Comparison of ENCODE assay signal across 19 mouse cellular contexts in genomic region chr1:192765531-192765930, GRCm38 (mm10). TPM values are rescaled to one million over a fixed set of nuclear protein-coding genes. Genes with fewer than 3 reads are reported as not detected.
A peak's percentile ranks its signal among the peaks of the same experiment; 100 is the strongest.
DNase-seq lines count a peak whose midpoint lies in the region; ATAC-seq and TF ChIP-seq lines count a peak whose summit lies in the region.
"Had no signal": no experiment of that assay in that cellular context is flagged by ENCODE, and none has a peak within 500 bp of the region (broad histone marks: within the 10 kb centered on the region; RNA-seq: fewer than 3 reads in every experiment).

No protein-coding gene starts in this region.

- H3K4me1 ChIP-seq in intestine, postnatal 0 days (replicated peaks; ENCODE audit: control insufficient read depth, insufficient read depth, low read length), result peaks cover 4% of the 10 kb centered on the region; the same call in 1 of the 2 replicates
- H3K4me1 ChIP-seq in intestine, embryonic 15.5 days (replicated peaks), result peaks cover 6% of the 10 kb centered on the region
- H3K4me1 ChIP-seq in lung, postnatal 0 days (ENCODE audit: insufficient read depth, low read depth, low read length), result peaks cover 6% of the 10 kb centered on the region; the same call in 1 of the 2 replicates
- H3K4me1 ChIP-seq in liver, embryonic 14.5 days (replicated peaks; ENCODE audit: control insufficient read depth in 2 of 2, insufficient read depth in 2 of 2, low read length in 1 of 2), result peaks cover 0 to 7% of the 10 kb centered on the region in 2 experiments; a peak in 2 of 4 replicates

- TF ChIP-seq CTCF in intestine, postnatal 0 days (IDR thresholded peaks at IDR 0.05; ENCODE audit: low read depth), result peak; percentile 58
- peak; percentile 64 for TF ChIP-seq CTCF in lung, postnatal 0 days (IDR thresholded peaks at IDR 0.05)
- TF ChIP-seq CTCF in liver, embryonic 14.5 days (IDR thresholded peaks at IDR 0.05; ENCODE audit: low read depth), result peak; percentile 41

- H3K4me3 ChIP-seq in intestine, postnatal 0 days (ENCODE audit: low read depth, low read length), result no peak overlapping the region
- no peak overlapping the region for H3K4me3 ChIP-seq in intestine, embryonic 15.5 days (replicated peaks)
- no peak overlapping the region for H3K4me3 ChIP-seq in lung, postnatal 0 days (ENCODE audit: low read depth, low read length)
- no peak overlapping the region for H3K4me3 ChIP-seq in liver, embryonic 14.5 days (ENCODE audit: insufficient read depth in 1 of 2, low read depth in 2 of 2, low read length in 2 of 2)
- H3K4me3 ChIP-seq: embryonic facial prominence, embryonic 13.5 days; liver, embryonic 13.5 days; midbrain, embryonic 12.5 days had no signal

- H3K9me3 ChIP-seq in intestine, postnatal 0 days (ENCODE audit: control insufficient read depth), result no peaks in the 10 kb centered on the region
- no peaks in the 10 kb centered on the region for H3K9me3 ChIP-seq in intestine, embryonic 15.5 days
- no peaks in the 10 kb centered on the region for H3K9me3 ChIP-seq in lung, postnatal 0 days (ENCODE audit: low read length)
- H3K9me3 ChIP-seq in liver, embryonic 14.5 days (ENCODE audit: control insufficient read depth, low read length), result no peaks in the 10 kb centered on the region
- H3K9me3 ChIP-seq: embryonic facial prominence, embryonic 13.5 days; liver, embryonic 13.5 days; midbrain, embryonic 12.5 days had no signal

- WGBS in intestine, postnatal 0 days, result 54% methylated on average over 4 of the region's 4 CpGs
- 35% methylated on average over 4 of the region's 4 CpGs for WGBS in intestine, embryonic 15.5 days
- WGBS in lung, postnatal 0 days, result 41% methylated on average over 4 of the region's 4 CpGs
- WGBS in liver, embryonic 14.5 days (ENCODE audit: insufficient replicate concordance), result 36% methylated on average over 4 of the region's 4 CpGs

- H3K9ac ChIP-seq in intestine, postnatal 0 days (ENCODE audit: low read depth, low read length), result no peak overlapping the region
- H3K9ac ChIP-seq in intestine, embryonic 15.5 days, result no peak overlapping the region
- H3K9ac ChIP-seq in lung, postnatal 0 days (replicated peaks; ENCODE audit: low read depth), result no peak overlapping the region
- no peak overlapping the region for H3K9ac ChIP-seq in liver, embryonic 14.5 days (replicated peaks)
- H3K9ac ChIP-seq: embryonic facial prominence, embryonic 13.5 days; hindbrain, embryonic 14.5 days; liver, embryonic 13.5 days; midbrain, embryonic 12.5 days had no signal

- H3K27ac ChIP-seq in intestine, postnatal 0 days (ENCODE audit: low read depth, low read length), result no peak overlapping the region
- H3K27ac ChIP-seq in intestine, embryonic 15.5 days, result no peak overlapping the region
- no peak overlapping the region for H3K27ac ChIP-seq in lung, postnatal 0 days (ENCODE audit: low read length)
- H3K27ac ChIP-seq in liver, embryonic 14.5 days, result no peak overlapping the region
- H3K27ac ChIP-seq: embryonic facial prominence, embryonic 13.5 days; hindbrain, embryonic 14.5 days; liver, embryonic 13.5 days; macrophage; midbrain, embryonic 12.5 days had no signal

- DNase-seq in lung, postnatal 0 days (ENCODE audit: low spot score), result no peak
- DNase-seq in lung, adult 18-20 months, result no peak
- peak; percentile 67 for DNase-seq in ES-CJ7 (ENCODE audit: low read depth, low spot score)
- DNase-seq in liver, embryonic 14.5 days (ENCODE audit: low read depth in 3 of 3, low spot score in 3 of 3), result no peak
- no peak for DNase-seq in frontal cortex, postnatal 10 days (ENCODE audit: low spot score in 2 of 2)
- DNase-seq: adrenal gland, postnatal 10 days; cerebellum, adult 8-10 months; gastrocnemius, postnatal 14 days; heart, postnatal 14 days; kidney, adult 8-10 months; liver, embryonic 13.5 days; right cerebral cortex, postnatal 4 days had no signal

- no peaks in the 10 kb centered on the region for H3K36me3 ChIP-seq in intestine, postnatal 0 days (ENCODE audit: control insufficient read depth, insufficient read depth)
- no peaks in the 10 kb centered on the region for H3K36me3 ChIP-seq in intestine, embryonic 15.5 days
- no peaks in the 10 kb centered on the region for H3K36me3 ChIP-seq in lung, postnatal 0 days (ENCODE audit: insufficient read depth, low read length)
- H3K36me3 ChIP-seq in liver, embryonic 14.5 days (replicated peaks; ENCODE audit: control insufficient read depth, insufficient read depth, low read depth), result no peaks in the 10 kb centered on the region
- H3K36me3 ChIP-seq: embryonic facial prominence, embryonic 13.5 days; liver, embryonic 13.5 days; midbrain, embryonic 12.5 days had no signal

- H3K4me2 ChIP-seq in intestine, postnatal 0 days (replicated peaks; ENCODE audit: low read depth), result no peak overlapping the region
- H3K4me2 ChIP-seq in intestine, embryonic 15.5 days (replicated peaks), result no peak overlapping the region
- no peak overlapping the region for H3K4me2 ChIP-seq in lung, postnatal 0 days (replicated peaks; ENCODE audit: low read depth, low read length)
- H3K4me2 ChIP-seq in liver, embryonic 14.5 days (ENCODE audit: low read depth), result no peak overlapping the region
- H3K4me2 ChIP-seq: embryonic facial prominence, embryonic 13.5 days; hindbrain, embryonic 14.5 days; liver, embryonic 13.5 days; midbrain, embryonic 12.5 days had no signal

- H3K27me3 ChIP-seq in intestine, postnatal 0 days (replicated peaks; ENCODE audit: control insufficient read depth, insufficient read depth, low read length), result no peaks in the 10 kb centered on the region
- no peaks in the 10 kb centered on the region for H3K27me3 ChIP-seq in intestine, embryonic 15.5 days (replicated peaks)
- no peaks in the 10 kb centered on the region for H3K27me3 ChIP-seq in lung, postnatal 0 days (replicated peaks; ENCODE audit: insufficient read depth, low read length)
- H3K27me3 ChIP-seq in liver, embryonic 14.5 days (ENCODE audit: control insufficient read depth, insufficient read depth, low read length), result no peaks in the 10 kb centered on the region
- H3K27me3 ChIP-seq: embryonic facial prominence, embryonic 13.5 days; liver, embryonic 13.5 days; midbrain, embryonic 12.5 days had no signal

- TF ChIP-seq EP300 in lung, postnatal 0 days (IDR thresholded peaks at IDR 0.05), result no peak
- no peak for TF ChIP-seq EP300 in liver, embryonic 14.5 days (IDR thresholded peaks at IDR 0.05; ENCODE audit: low read depth)

- ATAC-seq in intestine, postnatal 0 days, result no peak
- no peak for ATAC-seq in intestine, embryonic 15.5 days
- ATAC-seq in lung, postnatal 0 days, result no peak
- ATAC-seq in liver, embryonic 14.5 days (ENCODE audit: insufficient read depth), result no peak
- ATAC-seq in CD4-positive, CD25-positive, alpha-beta regulatory T cell, adult 4 months, result no peak

RNA-seq across cellular contexts. Expression of gene Hhat, which starts 5.5 kb away (rescaled TPM):
- polyA plus RNA-seq in intestine, postnatal 0 days (2015; fragmentation: Nextera tagmentation; extraction: Ambion mirVana), result 4.5 and 4.8 TPM in 2 replicates
- polyA plus RNA-seq in intestine, embryonic 15.5 days (2015; fragmentation: Nextera tagmentation; extraction: Ambion mirVana), result 9.2 and 9.7 TPM in 2 replicates
- polyA plus RNA-seq in lung, postnatal 0 days (2015; fragmentation: Nextera tagmentation; extraction: Ambion mirVana), result 2.4 and 3.5 TPM in 2 replicates
- polyA plus RNA-seq in liver, embryonic 14.5 days (2012; rRNA removed), result 0.53 and 0.73 TPM in 2 replicates
- polyA plus RNA-seq in liver, embryonic 14.5 days (2014; fragmentation: Nextera tagmentation; extraction: Ambion mirVana), result 0.54 and 1.4 TPM in 2 replicates
- 1 to 10 TPM; 2.9 to 3.7 TPM for polyA plus RNA-seq in CD4-positive, CD25-positive, alpha-beta regulatory T cell, adult 4 months (2017; shearing (Covaris generic))
